Mouse (Mus musculus): ENCODE data around the gene Plekha4.
"Not testable (repeated sequence)": the region's sequence is repeated elsewhere in the genome, so short reads cannot be mapped to it uniquely, and the experiment has no call there.

Plekha4 gene

DNA sequence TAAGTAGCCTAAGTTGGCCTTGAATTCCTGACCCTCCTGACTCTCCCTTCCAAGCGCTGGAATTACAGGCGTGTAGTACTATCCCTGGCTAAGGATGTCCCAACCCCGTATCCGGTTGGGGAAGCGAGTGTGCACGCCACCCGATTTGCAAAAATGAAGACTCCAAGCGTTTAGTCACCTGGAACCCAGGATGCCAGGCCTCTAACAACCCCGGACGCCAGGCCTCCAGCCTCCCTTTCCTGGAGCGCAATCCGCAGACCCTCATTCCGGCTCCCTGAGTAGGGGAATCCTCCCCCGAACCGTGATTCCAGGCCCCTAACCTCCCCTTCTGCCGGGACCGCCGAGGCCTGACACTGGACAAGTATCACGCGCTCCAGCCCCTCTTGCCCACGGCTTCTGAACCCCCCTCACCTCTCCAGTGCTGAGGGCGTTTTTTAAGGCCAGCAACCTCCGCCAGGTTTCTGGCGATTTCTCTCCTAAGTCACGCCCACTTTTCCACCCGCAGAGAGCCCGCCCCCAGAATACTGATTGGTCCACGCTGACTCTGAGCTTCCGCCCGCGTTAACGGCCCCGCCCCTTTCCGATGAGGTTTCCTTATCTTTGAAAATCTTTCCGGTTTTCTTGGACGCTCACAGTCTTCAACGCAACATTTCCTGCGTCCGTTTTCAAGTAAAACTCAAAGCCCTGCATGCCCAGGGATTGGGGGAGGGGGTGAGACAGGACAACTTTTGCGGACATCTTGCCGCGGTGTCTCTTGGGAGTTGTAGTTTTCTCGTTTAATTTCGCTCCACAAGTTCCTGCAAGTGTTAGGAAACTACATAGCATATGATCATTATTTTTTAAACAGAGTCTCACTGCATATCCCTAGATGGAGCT, 16.0 kb upstream of the Plekha4 start, which contains the start of gene Nucb1:
TSS of gene Nucb1 (minus strand) at position 495 of the 876 bp plus-strand sequence.
- peak; percentile 94 to 95 for DNase-seq

DNA sequence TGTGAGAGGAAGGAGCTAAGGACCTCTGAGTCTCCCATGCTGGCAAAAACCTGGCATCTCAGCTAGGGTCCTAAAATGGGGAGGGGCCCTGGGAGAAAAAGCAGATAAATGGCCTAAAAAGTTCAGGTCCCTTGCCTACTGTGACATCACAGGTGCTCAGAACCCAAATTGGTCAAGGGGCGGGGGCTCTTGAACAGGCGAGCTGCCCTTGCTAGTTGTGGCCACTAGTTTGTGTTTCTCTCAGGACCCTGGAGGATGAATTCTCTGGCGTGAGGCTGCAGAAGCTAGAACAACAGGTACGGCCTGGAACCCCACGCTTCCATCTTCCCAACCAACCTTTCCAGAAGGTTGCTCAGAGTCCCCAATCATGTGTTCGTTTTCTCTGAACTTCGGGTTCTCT, 11.7 kb upstream of the Plekha4 start:
- DNase-seq: no peak

GRCm38 (mm10) chr7:45515436-45515835, 10.7 kb upstream of the Plekha4 start:
- DNase-seq: no peak

DNA sequence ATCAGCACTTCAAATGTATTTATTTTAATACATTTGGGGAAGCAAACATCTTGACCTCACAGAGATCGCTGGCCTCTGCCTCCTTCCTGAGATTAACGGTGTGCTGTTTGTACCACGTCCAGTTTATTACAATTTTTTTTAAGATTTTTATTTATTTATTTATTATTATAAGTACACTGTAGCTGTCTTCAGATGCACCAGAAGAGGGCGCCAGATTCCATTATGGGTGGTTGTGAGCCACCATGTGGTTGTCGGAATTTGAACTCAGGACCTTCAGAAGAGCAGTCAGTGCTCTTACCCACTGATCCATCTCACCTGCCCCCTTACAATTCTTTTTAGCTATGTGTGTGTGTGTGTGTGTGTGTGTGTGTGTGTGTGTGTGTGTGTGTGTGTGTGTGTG, 9.3 kb upstream of the Plekha4 start:
- not testable (repeated sequence) for DNase-seq

DNA sequence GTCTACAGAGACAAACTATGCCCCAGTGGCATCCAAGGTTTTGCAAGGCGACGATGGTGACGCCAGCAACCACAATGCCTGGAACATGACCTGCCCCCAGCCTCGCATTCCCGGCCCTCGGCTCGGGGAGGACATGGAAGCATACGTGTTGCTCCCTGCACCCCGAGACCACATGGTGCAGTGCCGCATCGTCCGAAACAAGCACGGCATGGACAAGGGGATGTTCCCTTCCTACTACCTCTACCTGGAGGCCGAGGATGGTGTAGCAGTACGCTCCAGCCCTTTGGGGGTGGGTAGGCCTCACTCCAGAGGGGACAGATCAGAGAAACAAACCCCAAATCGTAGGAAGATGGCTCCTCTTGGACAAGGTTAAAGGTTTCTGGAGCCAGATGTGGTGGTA, 7.5 kb upstream of the Plekha4 start:
- DNase-seq: no peak

DNA sequence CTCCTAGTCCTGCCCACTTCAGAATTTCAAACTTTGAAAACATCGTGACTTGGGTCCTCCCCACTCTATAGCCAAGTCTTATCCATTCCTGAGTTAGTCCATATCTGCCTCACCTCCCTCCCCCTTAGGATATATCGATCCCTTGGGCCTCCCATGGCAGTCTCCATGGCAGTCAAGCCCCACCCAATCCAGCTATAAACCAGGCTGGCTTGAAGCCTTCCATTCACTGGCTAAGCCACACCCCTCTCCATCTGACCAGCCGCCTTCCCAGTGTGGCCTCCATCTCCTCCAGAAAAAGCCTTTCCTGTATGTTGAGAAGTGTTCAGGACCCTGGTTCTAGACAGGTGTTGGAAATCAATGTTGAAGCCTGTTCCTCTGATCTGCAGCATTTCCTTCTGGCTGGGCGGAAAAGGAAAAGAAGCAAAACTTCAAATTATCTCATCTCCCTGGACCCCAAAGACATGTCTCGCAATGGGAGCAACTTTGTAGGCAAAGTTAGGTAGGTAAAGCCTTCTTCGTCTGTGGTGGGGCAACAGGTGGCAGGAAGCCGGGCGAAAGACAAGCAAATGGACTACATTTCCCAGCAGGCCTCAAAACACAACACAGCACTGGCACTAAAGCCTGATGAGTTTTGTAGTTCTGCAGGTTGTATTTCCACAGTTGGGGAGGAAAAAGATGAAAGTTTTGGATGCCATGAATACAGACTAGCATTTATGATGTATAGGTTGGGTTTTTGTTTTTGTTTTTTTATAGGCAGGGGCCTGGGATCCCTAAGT, 6.6 kb upstream of the Plekha4 start:
- DNase-seq: no peak

GRCm38 (mm10) chr7:45520605-45521004, 5.5 kb upstream of the Plekha4 start:
- DNase-seq: no peak

GRCm38 (mm10) chr7:45521728-45522184, 4.4 kb upstream of the Plekha4 start:
- peak; percentile 91 to 92 for DNase-seq

- no peak for DNase-seq
Observed at GRCm38 (mm10) chr7:45522194-45522752, 3.9 kb upstream of the Plekha4 start.

DNA sequence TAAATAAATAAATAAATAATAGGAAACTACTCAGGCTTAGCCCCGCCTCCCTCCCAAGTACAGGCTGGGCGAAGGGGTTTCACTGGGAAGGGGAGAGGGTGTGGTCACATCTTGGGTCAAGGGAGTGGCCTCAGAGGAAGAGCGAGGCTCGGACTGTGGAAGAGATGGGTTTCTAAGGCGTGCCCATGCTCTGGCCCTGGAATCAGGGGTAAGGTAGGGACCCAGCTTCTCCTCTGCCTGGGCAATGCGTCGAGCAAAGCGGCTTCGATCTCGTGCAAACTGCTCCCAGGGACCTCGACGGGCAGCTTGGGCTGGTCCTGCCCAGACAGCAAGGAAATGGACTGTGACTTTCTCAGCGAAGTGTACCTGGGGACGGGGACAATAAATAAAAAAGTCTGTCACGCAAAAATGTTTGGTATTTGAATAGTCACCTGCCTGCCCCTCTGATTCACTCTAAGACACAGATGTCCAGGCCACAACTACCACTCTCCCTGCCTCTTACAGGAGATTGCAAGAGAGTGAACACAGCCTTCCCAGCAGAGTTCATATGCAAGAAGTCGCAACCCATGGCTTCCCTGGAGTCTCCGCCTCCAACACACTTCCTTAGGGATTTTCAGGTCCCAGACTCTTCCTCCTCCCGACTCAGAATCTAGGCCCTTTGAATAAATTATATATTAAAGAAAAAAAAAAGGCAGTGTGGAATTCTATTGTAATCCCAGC, 3.0 kb upstream of the Plekha4 start:
- no peak for DNase-seq

DNA sequence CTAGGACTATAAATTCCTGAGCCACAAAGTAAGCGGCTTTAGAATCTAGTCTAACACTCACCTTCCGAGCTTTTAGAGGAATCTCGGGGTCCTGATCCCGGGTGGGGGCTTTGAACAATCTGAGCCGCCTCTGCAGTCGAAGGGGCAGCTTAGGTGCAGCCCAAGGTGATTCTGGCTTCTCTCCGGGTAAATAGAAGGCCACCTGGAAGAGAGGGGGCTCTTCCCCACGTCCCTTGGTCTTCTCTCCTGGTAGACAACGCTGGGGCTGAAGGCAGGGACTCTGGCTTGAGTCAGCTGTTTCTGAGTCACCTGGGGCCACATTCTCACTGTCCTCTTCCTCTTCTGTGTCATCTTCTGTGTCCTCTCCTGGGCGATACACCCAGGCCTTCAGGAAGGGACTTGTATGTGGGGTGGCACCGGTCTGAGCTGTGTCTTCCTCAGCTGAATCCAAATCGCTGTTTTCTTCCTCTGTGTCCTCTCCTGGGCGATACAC, 2.4 kb upstream of the Plekha4 start:
- DNase-seq: no peak

GRCm38 (mm10) chr7:45524841-45525621, 1.1 kb upstream of the Plekha4 start:
- DNase-seq: peak in 1 of 2 experiments; percentile 48

DNA sequence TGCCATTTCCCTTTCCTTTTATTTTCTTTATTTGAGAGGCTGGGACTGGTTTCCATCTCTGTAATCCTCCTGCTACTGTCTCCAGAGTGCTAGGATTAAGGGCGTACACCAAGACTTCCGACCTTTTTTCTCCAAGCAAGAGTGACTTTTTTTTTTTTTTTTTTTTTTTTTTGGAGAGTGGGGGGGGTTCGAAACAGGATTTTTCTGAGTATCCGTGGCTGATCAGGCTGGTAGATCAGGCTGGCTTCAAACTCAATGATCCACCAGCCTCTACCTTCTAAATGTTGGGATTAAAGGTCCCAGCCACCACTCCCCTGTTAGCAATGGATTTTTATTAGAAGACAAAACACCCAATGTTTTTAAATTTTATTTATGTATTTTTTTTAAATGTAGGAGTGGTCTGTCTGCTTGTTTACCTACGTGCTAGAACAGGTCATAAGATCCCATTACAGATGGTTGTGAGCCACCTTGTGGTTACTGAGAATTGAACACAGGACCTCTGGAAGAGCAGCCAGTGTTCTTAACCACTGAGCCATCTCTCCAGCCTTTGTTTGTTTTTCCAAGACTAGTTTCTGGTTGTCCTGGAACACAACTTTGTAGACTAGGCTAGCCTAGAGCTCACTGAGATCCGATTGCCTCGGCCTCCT, 467 bp downstream of the Plekha4 start:
- peak in 1 of 2 experiments; percentile 31 for DNase-seq

- not testable (repeated sequence) for DNase-seq
Observed at GRCm38 (mm10) chr7:45527169-45527568, 1.0 kb downstream of the Plekha4 start.

- DNase-seq: peak; percentile 26 to 56
Observed at GRCm38 (mm10) chr7:45529461-45529860, 3.3 kb downstream of the Plekha4 start.

- no peak for DNase-seq
Observed at GRCm38 (mm10) chr7:45530643-45531042, 4.5 kb downstream of the Plekha4 start.

DNA sequence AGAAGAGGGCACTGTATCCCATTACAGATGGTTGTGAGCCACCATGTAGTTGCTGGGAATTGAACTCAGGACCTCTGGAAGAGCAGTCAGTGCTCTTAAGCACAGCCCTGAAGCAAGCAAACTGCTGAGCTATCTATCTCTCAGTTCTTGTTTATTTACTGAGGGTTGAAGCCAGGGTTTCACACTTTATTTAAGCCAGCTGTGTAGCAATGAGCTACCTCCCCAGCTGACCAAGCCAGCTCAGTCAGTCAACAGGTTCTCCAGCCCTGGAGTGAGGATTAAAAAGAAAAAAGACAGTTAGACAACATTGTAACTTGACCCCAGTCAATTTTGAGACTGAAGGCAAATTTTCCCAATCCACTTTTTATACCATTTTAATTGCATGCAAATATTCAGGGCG, 9.5 kb downstream of the Plekha4 start:
- no peak for DNase-seq

GRCm38 (mm10) chr7:45537602-45538001, 11.5 kb downstream of the Plekha4 start:
- no peak for DNase-seq

DNA sequence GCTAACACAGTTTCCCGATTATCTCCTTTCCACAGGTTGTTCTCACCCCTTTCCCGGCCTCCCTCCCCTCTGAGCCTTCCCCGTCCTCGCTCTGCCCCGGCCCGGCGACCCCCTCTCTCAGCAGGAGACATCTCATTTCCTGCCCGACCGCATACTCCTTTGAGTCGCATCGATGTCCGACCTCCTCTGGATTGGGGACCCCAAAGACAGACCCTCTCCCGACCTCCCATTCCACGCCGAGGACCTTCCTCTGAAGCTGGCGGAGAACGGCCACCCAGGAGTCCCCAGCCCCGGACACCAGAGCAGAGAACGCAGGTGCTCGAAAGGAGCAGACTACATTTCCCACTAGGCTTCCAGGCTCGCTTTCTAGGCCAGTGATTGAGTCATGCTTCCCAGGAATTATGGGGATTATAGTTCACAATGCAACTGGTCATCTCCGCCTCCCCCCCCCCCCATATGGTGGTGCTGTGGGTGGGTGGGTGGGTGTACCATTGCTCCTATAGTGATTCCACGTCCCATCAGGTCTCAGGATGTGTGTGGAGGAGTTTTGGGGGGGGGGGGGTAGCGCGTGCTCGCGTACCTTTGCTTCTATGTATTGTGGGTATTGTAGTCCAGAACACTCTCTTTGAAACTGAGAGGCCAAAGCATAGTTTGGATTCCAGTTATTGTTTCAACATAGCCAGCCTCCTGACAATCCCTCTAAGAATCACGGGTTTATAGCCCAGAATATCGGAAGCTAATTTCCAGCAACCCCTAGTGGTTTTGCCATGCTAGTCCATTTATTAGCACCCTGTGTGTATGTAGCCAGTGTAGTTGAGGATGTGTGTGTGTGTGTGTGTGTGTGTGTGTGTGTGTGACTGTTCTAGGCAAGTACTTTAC, 12.3 kb downstream of the Plekha4 start:
- peak; percentile 52 to 55 for DNase-seq

- no peak for DNase-seq
Observed at GRCm38 (mm10) chr7:45539095-45539494, 13.0 kb downstream of the Plekha4 start.
